Mouse (Mus musculus) lung, embryonic 15.5 days (tissue): ENCODE measurements at regions not wholly inside any gene's neighbourhood (a gene's known extent, or its start where the extent isn't known, plus 50 kb on each side); places are given as distances from the start of the nearest gene placed in this dataset.

Experiments used
- ATAC-seq: fragments of 200-750 bp; cut with Nextera tagmentation; 2 replicates; pipeline ENCODE4 v1.8.0; 2017; ENCODE audit warnings: moderate number of reproducible peaks, borderline replicate concordance; ENCODE audit not compliant: low FRiP score, low TSS enrichment; ENCODE audit errors: extremely low read depth
- H3K27ac ChIP-seq: fragments of 300-500 bp; sonication (generic); 2 replicates; pipeline ENCODE4 v1.5.1; 2015; ENCODE audit warnings: moderate library complexity, mild to moderate bottlenecking, inconsistent platforms
- H3K27me3 ChIP-seq: fragments of 300-500 bp; sonication (generic); 2 replicates; pipeline ENCODE4 v1.6.1; 2015; ENCODE audit warnings: inconsistent platforms
- H3K36me3 ChIP-seq: fragments of 300-500 bp; sonication (generic); 2 replicates; pipeline ENCODE4 v1.6.1; 2015; ENCODE audit warnings: inconsistent platforms
- H3K4me1 ChIP-seq: fragments of 300-500 bp; sonication (generic); 2 replicates; pipeline ENCODE4 v1.6.1; 2015; ENCODE audit warnings: inconsistent platforms
- H3K4me2 ChIP-seq: fragments of 300-500 bp; sonication (generic); 2 replicates; pipeline ENCODE4 v1.6.1; 2015; ENCODE audit warnings: inconsistent platforms, mild to moderate bottlenecking, moderate library complexity
- H3K4me3 ChIP-seq: fragments of 300-500 bp; sonication (generic); 2 replicates; pipeline ENCODE4 v1.5.1; 2015; ENCODE audit warnings: mild to moderate bottlenecking, inconsistent platforms
- H3K9ac ChIP-seq: fragments of 300-500 bp; sonication (generic); 2 replicates; pipeline ENCODE4 v1.6.1; 2015; ENCODE audit warnings: inconsistent platforms
- H3K9me3 ChIP-seq: fragments of 300-500 bp; sonication (generic); 2 replicates; pipeline ENCODE4 v1.6.1; 2016; ENCODE audit warnings: inconsistent platforms
- WGBS: fragments of 180-500 bp; shearing (Covaris S2); methylation state at CpG from one replicate; pipeline ENCODE4 v1.1.7; 2015; 5-methylcytosine and 5-hydroxymethylcytosine counted together

GRCm38 (mm10) chr15:63412649-63413048, 432.3 kb downstream of the Gsdmc2 start:
- H3K36me3 ChIP-seq = no peaks in the 10 kb centered on the region
- whole genome bisulfite sequencing = 53% methylated on average over 4 of the region's 4 CpGs
- H3K4me2 ChIP-seq = no peak overlapping the region
- no peak overlapping the region for H3K27ac ChIP-seq
- no peak overlapping the region for H3K9ac ChIP-seq
- H3K4me1 ChIP-seq = no peaks in the 10 kb centered on the region
- H3K27me3 ChIP-seq = no peaks in the 10 kb centered on the region
- no peaks in the 10 kb centered on the region for H3K9me3 ChIP-seq
- no peak for ATAC-seq
- no peak overlapping the region for H3K4me3 ChIP-seq

GRCm38 (mm10) chr15:63411771-63412118, 433.2 kb downstream of the Gsdmc2 start:
- Histone ChIP-seq H3K9me3 (no peaks in the 10 kb centered on the region), H3K36me3 (no peaks in the 10 kb centered on the region), H3K4me1 (no peaks in the 10 kb centered on the region), H3K9ac (no peak overlapping the region), H3K4me3 (no peak overlapping the region), H3K27ac (no peak overlapping the region), H3K27me3 (no peaks in the 10 kb centered on the region), H3K4me2 (no peak overlapping the region)
- WGBS = 60% methylated on average over 3 of the region's 3 CpGs
- no peak for ATAC-seq

- ATAC-seq = no peak
- H3K4me1 ChIP-seq = no peaks in the 10 kb centered on the region
- no peak overlapping the region for H3K4me2 ChIP-seq
Observed at GRCm38 (mm10) chr15:63410994-63411770, 433.8 kb downstream of the Gsdmc2 start.

DNA sequence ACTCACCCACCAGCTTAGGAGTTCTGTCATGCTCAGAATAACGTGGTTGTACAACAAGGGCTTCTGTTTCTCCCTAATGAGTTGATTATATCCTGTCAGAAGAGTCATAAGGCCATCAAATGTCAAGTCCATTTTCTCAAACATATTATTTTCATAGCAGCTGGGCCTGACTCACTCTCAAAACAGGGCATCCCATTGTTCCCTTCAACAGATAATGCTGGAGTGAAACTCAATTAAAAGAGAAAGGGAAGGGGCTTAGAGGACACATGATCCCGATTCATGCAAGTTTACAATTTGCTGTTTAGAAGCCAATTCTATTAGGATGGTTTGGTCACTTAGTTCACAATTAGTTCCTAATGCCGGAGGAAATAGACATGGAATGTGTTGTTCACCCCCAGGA, 444.5 kb downstream of the Gsdmc2 start:
- Histone ChIP-seq H3K27me3 (no peaks in the 10 kb centered on the region), H3K27ac (no peak overlapping the region), H3K4me3 (no peak overlapping the region), H3K9ac (no peak overlapping the region), H3K36me3 (no peaks in the 10 kb centered on the region), H3K4me2 (no peak overlapping the region), H3K4me1 (no peaks in the 10 kb centered on the region), H3K9me3 (no peaks in the 10 kb centered on the region)
- 60% methylated on average over 3 of the region's 3 CpGs for whole genome bisulfite sequencing
- ATAC-seq = no peak

More at GRCm38 (mm10) chr15:63410994-63411770, 433.8 kb downstream of the Gsdmc2 start:
- Histone ChIP-seq H3K9me3 (no peaks in the 10 kb centered on the region), H3K27ac (no peak overlapping the region), H3K9ac (no peak overlapping the region), H3K27me3 (no peaks in the 10 kb centered on the region), H3K4me3 (no peak overlapping the region), H3K36me3 (no peaks in the 10 kb centered on the region)
- 56% methylated on average over 11 of the region's 11 CpGs for WGBS

DNA sequence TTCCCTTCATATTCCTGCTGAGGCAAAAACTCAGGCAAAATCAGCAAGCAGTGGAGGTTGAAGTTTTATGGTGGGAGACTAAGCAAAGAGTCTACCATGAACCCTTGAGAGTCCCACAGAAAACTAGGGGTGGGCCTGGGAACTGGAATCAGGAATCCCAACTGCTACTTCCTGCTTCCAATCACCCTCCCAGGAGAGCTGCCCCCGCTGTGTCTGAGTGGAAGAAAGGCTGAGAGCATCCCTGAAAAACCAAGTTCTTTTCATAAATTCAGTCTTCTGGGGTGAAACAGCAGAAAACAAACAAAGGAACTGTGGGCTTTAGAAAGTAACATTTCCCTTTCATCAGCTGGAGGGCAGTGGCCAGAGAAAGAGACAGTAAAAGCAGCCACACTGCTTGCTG, 445.0 kb downstream of the Gsdmc2 start:
- Histone ChIP-seq H3K4me2 (no peak overlapping the region), H3K9ac (no peak overlapping the region), H3K27me3 (no peaks in the 10 kb centered on the region), H3K27ac (no peak overlapping the region), H3K4me3 (no peak overlapping the region), H3K4me1 (no peaks in the 10 kb centered on the region), H3K9me3 (no peaks in the 10 kb centered on the region), H3K36me3 (no peaks in the 10 kb centered on the region)
- ATAC-seq = no peak
- WGBS = 52% methylated on average over 1 of the region's 1 CpGs

GRCm38 (mm10) chr15:63397485-63397884, 447.5 kb downstream of the Gsdmc2 start:
- Histone ChIP-seq H3K27me3 (no peaks in the 10 kb centered on the region), H3K27ac (no peak overlapping the region), H3K9me3 (no peaks in the 10 kb centered on the region), H3K4me2 (no peak overlapping the region), H3K9ac (no peak overlapping the region), H3K4me3 (no peak overlapping the region), H3K4me1 (no peaks in the 10 kb centered on the region), H3K36me3 (no peaks in the 10 kb centered on the region)
- no peak for ATAC-seq
- WGBS = 85% methylated on average over 3 of the region's 3 CpGs

- Histone ChIP-seq H3K4me2 (no peak overlapping the region), H3K4me1 (no peaks in the 10 kb centered on the region), H3K27ac (no peak overlapping the region), H3K9ac (no peak overlapping the region), H3K9me3 (no peaks in the 10 kb centered on the region), H3K36me3 (no peaks in the 10 kb centered on the region), H3K27me3 (no peaks in the 10 kb centered on the region), H3K4me3 (no peak overlapping the region)
- ATAC-seq = no peak
- 76% methylated on average over 2 of the region's 2 CpGs for WGBS
Observed at GRCm38 (mm10) chr15:63377258-63377657, 467.7 kb downstream of the Gsdmc2 start.

GRCm38 (mm10) chr15:63371328-63372023, 473.5 kb downstream of the Gsdmc2 start:
- Histone ChIP-seq H3K27me3 (no peaks in the 10 kb centered on the region), H3K27ac (no peak overlapping the region), H3K4me2 (no peak overlapping the region), H3K4me3 (no peak overlapping the region), H3K4me1 (no peaks in the 10 kb centered on the region), H3K9me3 (no peaks in the 10 kb centered on the region), H3K36me3 (no peaks in the 10 kb centered on the region), H3K9ac (no peak overlapping the region)
- ATAC-seq = no peak
- 74% methylated on average over 4 of the region's 4 CpGs for WGBS

GRCm38 (mm10) chr15:63364473-63364872, 480.5 kb downstream of the Gsdmc2 start:
- WGBS = 85% methylated on average over 1 of the region's 1 CpGs
- ATAC-seq = no peak

DNA sequence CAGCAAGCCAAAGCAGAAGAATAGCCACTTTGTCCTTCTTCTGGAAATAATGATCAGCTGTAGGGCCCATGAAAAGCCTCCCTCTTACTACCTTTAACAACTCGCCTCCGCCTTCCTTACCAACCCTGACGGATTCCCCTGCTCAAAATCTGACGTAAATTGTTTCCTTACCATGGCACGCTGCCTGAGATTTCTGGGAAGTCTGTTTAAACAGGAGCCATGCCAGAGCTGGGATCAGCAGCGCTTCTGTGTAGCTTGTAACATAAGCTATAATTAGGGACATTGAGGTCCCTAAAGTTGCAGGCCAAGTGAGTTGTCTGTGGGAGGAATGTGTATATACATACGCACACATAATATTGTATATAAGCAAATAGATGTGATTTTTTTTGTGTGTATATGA, 484.6 kb downstream of the Gsdmc2 start:
- Histone ChIP-seq H3K9me3 (no peaks in the 10 kb centered on the region), H3K4me3 (no peak overlapping the region), H3K4me2 (no peak overlapping the region), H3K27ac (no peak overlapping the region), H3K27me3 (no peaks in the 10 kb centered on the region), H3K36me3 (no peaks in the 10 kb centered on the region), H3K9ac (no peak overlapping the region), H3K4me1 (no peaks in the 10 kb centered on the region; the same call in 1 of the 2 replicates)
- 41% methylated on average over 7 of the region's 7 CpGs for WGBS
- ATAC-seq = peak; percentile 39; the same call in 1 of the 2 replicates

More at GRCm38 (mm10) chr15:63364473-63364872, 480.5 kb downstream of the Gsdmc2 start:
- Histone ChIP-seq H3K27ac (no peak overlapping the region), H3K9ac (no peak overlapping the region), H3K4me1 (no peaks in the 10 kb centered on the region; the same call in 1 of the 2 replicates), H3K9me3 (no peaks in the 10 kb centered on the region), H3K27me3 (no peaks in the 10 kb centered on the region), H3K4me3 (no peak overlapping the region), H3K36me3 (no peaks in the 10 kb centered on the region), H3K4me2 (no peak overlapping the region)

DNA sequence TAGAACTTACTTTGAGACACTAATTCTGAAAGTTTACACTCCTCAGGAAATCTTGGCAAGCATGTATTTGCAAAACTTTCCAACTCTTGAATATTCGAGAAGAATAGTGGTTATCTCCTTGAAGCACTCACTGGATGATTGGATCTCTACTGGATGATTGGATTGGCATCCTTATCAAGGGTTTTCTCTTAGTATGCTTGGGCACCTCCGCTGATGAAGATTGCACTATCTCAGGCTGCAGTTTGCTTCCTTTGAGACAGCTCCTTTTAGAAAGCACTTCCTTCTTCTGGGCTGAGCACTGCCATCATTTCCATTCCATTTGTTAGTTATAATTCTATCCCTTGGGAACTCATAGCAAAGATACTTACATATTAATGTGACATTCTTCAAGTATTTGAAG, 503.2 kb downstream of the Gsdmc2 start:
- Histone ChIP-seq H3K4me3 (no peak overlapping the region), H3K9ac (no peak overlapping the region), H3K9me3 (no peaks in the 10 kb centered on the region), H3K27me3 (no peaks in the 10 kb centered on the region), H3K36me3 (no peaks in the 10 kb centered on the region), H3K27ac (no peak overlapping the region), H3K4me2 (no peak overlapping the region), H3K4me1 (peaks cover 20% of the 10 kb centered on the region)
- WGBS = 54% methylated on average over 2 of the region's 2 CpGs
- no peak for ATAC-seq

- Histone ChIP-seq H3K36me3 (no peaks in the 10 kb centered on the region), H3K4me1 (peaks cover 20% of the 10 kb centered on the region), H3K4me3 (no peak overlapping the region), H3K27ac (0 out of 2 replicates have a peak overlapping the region, but pooled peaks have one; percentile 1), H3K27me3 (no peaks in the 10 kb centered on the region), H3K4me2 (no peak overlapping the region), H3K9ac (no peak overlapping the region), H3K9me3 (no peaks in the 10 kb centered on the region)
- 5% methylated on average over 6 of the region's 6 CpGs for WGBS
- ATAC-seq = peak; percentile 96
Observed at GRCm38 (mm10) chr15:63340322-63341060, 504.5 kb downstream of the Gsdmc2 start.
